Mouse (Mus musculus) testis, adult 10 weeks (tissue): ENCODE results near the gene Cfd. TPM values are rescaled to one million over a fixed set of nuclear protein-coding genes. Genes with fewer than 3 reads are reported as not detected.

Experiments used
- polyA plus RNA-seq: library from polyadenylated mRNA; stranded (reverse); fragments of 350-450 nt; fragmentation: Illumina TruSeq; extraction: RNeasy Lipid Tissue Mini Kit (QIAGEN cat#74804); gene quantifications from one replicate; pipeline ENCODE4 v1.2.3, GENCODE M21; 2014; ENCODE audit warnings: low read depth, low replicate concordance

The Cfd gene
- polyA plus RNA-seq: not detected

GRCm38 (mm10) chr10:79890670-79891069 lies at the start of gene Cfd:
TSS of gene Cfd (plus strand) at chr10:79890853.

GRCm38 (mm10) chr10:79853860-79854795 lies 36.5 kb upstream of the Cfd start, which contains the start of gene Ptbp1:
TSS of gene Ptbp1 (plus strand) at chr10:79854427.

GRCm38 (mm10) chr10:79874290-79874862 lies 16.3 kb upstream of the Cfd start, which contains the start of the genes Prtn3 and Plppr3:
TSS of gene Prtn3 (plus strand) at chr10:79874476.
TSS of gene Plppr3 (minus strand) at chr10:79874634.

DNA sequence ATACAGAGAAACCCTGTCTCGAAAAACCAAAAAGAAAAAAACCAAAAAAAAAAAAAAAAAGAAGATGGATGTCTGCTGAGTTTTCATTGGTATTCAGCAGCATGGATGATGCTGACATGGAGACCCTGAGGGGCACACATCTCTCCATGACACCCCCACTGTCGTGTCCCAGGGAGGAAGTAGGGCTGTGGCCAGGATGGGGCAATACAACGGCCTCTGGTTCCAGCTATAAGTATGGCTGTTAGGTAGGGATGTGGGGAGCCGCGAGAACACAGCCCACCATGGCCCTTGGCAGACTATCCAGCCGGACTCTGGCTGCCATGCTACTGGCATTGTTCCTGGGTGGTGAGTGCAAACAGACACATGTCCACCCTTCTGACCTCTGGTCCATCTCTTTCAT lies 4.6 kb upstream of the Cfd start, which contains the start of gene Elane:
Gene Elane (plus strand): TSS at position 194 of the 400 bp plus-strand sequence.

DNA sequence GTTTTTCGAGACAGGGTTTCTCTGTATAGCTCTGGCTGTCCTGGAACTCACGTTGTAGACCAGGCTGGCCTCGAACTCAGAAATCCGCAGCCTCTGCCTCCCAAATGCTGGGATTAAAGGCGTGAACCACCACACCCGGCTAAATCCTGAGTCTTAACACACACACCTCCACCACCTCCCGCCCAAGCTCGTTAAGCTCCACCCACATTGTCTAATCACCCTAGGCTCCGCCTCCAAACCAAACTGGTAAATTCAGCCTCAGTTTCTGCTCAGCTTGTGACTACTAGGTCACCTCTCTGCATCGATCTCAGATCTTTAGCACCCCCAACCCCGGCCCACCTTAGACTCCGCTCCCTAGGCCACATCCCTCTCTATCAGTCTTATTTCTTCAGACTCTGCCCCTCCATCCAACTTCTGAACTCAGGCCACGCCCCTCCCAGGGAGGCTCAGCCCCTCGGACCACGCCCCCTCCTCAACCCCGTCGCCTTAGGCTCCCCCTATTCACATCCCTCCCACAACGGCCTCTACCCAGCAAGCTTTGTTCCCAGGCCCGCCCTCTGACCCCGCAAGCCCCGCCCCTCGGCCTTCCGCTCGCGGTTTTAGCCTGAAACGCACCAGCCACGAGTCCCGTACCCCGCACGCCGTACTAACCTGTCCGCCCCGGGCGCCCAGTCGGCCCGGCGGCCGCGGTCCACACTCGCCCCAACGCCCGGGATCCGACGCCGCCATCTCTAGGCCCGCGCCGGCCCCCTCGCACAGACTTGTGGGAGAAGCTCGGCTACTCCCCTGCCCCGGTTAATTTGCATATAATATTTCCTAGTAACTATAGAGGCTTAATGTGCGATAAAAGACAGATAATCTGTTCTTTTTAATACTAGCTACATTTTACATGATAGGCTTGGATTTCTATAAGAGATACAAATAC lies 17.8 kb downstream of the Cfd start, which contains the start of gene Med16:
Gene Med16 (minus strand): TSS at position 757 of the 925 bp plus-strand sequence.

GRCm38 (mm10) chr10:79910556-79910955 lies 19.9 kb downstream of the Cfd start, which contains the start of gene Gm26602:
TSS of gene Gm26602 (plus strand) at chr10:79910856.

GRCm38 (mm10) chr10:79916808-79917531 lies 26.3 kb downstream of the Cfd start, which contains the start of gene Kiss1r:
TSS of gene Kiss1r (plus strand) at chr10:79916971.

DNA sequence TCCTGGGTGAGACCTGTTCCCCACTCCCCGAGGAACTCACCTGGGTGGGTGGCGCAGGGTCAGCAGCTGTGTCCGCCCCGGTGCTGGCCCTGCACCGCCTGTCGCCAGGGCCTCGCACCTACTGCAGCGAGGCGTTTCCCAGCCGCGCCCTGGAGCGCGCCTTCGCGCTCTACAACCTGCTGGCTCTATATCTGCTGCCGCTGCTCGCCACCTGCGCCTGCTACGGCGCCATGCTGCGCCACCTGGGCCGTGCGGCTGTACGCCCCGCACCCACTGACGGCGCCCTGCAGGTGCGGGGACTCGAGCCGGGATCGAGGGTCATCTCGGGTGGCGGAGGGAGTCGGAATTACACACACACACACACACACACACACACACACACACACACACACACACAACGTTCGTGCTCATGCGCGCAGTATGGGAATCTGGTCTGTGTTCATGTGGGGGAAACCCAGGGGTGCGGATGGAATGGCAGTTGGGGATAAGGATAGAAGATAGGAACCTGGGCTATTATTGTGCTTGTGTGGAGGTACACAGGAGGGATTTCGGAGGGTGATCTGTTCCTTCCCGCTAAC lies 30.4 kb downstream of the Cfd start, which contains the start of gene R3hdm4:
Gene R3hdm4 (minus strand): TSS at position 251 of the 578 bp plus-strand sequence.

DNA sequence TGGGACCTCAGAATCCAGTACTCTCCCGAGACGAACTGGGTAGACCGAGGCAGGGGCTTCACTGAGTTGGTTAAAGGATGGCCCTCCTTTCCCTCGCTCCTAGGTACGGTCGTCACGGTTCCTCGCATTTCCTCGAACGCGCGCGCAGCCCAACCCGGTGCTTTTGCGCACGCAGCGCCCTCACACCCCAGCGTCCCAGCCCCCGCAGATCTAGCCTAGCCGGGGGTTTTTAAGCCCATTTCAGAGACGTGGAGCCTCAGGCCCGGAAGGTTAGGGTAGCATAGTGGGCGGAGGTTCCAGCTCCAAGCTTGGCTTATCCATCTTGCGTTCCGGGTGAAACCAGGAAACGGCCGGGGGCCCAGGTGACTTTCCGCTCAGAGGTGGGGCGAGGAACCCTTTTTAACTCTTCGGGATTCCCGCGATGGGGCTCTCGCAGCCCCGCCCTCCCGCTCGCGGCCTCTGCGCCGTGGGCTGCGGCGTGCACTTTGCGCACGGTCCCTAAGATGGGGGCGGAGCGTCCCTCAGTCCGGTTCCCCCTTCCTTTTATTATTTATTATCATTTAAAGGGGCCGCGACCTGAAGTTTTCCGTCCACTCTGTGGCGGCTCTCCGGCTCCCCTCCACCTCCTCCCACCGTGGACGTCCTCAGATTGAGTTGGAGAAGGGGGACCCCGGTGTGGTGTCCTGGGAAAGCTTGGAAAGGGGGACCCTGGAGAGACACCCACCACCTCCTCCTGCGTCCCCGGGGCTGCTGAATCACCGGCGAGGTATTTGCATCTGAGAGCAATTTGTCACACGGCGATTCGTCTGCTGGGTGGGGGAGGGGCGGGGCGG lies 36.1 kb downstream of the Cfd start, which contains the start of gene Arid3a:
Gene Arid3a (plus strand): TSS at position 553 of the 833 bp plus-strand sequence.

Other genes starting within 250 kb of the Cfd start
- not detected for gene Odf3l2, start 245.1 kb upstream of the Cfd start, polyA plus RNA-seq
- not detected for gene Madcam1, start 226.3 kb upstream of the Cfd start, polyA plus RNA-seq
- not detected for gene Tpgs1, start 221.5 kb upstream of the Cfd start, polyA plus RNA-seq
- 11.0 TPM for gene Cdc34, start 208.7 kb upstream of the Cfd start, polyA plus RNA-seq
- not detected for gene Gzmm, start 201.8 kb upstream of the Cfd start, polyA plus RNA-seq
- gene Bsg, start 186.4 kb upstream of the Cfd start, polyA plus RNA-seq: 293 TPM
- gene Hcn2, start 174.2 kb upstream of the Cfd start, polyA plus RNA-seq: not detected
- 0.70 TPM for gene Polrmt, start 144.3 kb upstream of the Cfd start, polyA plus RNA-seq
- not detected for gene Fgf22, start 135.8 kb upstream of the Cfd start, polyA plus RNA-seq
- 6.6 TPM for gene Rnf126, start 123.9 kb upstream of the Cfd start, polyA plus RNA-seq
- gene Fstl3, start 113.6 kb upstream of the Cfd start, polyA plus RNA-seq: 3.6 TPM
- gene Prss57, start 99.9 kb upstream of the Cfd start, polyA plus RNA-seq: not detected
- 0.38 TPM for gene Palm, start 97.3 kb upstream of the Cfd start, polyA plus RNA-seq
- not detected for gene Misp, start 69.9 kb upstream of the Cfd start, polyA plus RNA-seq
- gene Ptbp1, start 36.4 kb upstream of the Cfd start, polyA plus RNA-seq: 40.2 TPM
- not detected for gene Prtn3, start 16.4 kb upstream of the Cfd start, polyA plus RNA-seq
- not detected for gene Plppr3, start 16.2 kb upstream of the Cfd start, polyA plus RNA-seq
- gene Elane, start 4.6 kb upstream of the Cfd start, polyA plus RNA-seq: not detected
- 0.87 TPM for gene Med16, start 18.1 kb downstream of the Cfd start, polyA plus RNA-seq
- not detected for gene Gm26602, start 20.0 kb downstream of the Cfd start, polyA plus RNA-seq
- not detected for gene Kiss1r, start 26.1 kb downstream of the Cfd start, polyA plus RNA-seq
- gene R3hdm4, start 30.4 kb downstream of the Cfd start, polyA plus RNA-seq: 1.1 TPM
- gene Arid3a, start 36.2 kb downstream of the Cfd start, polyA plus RNA-seq: 1.3 TPM
- gene Wdr18, start 69.3 kb downstream of the Cfd start, polyA plus RNA-seq: 2.0 TPM
- gene Grin3b, start 79.9 kb downstream of the Cfd start, polyA plus RNA-seq: not detected
- 1.0 TPM for gene Tmem259, start 93.5 kb downstream of the Cfd start, polyA plus RNA-seq
- gene Cnn2, start 97.7 kb downstream of the Cfd start, polyA plus RNA-seq: 0.48 TPM
- 0.06 TPM for gene Abca7, start 105.6 kb downstream of the Cfd start, polyA plus RNA-seq
- gene Arhgap45, start 125.8 kb downstream of the Cfd start, polyA plus RNA-seq: not detected
- gene Polr2e, start 148.9 kb downstream of the Cfd start, polyA plus RNA-seq: 0.28 TPM
- gene Gpx4, start 156.3 kb downstream of the Cfd start, polyA plus RNA-seq: 260 TPM
- 0.52 TPM for gene Sbno2, start 214.7 kb downstream of the Cfd start, polyA plus RNA-seq
- gene Stk11, start 224.9 kb downstream of the Cfd start, polyA plus RNA-seq: 7.2 TPM
- 0.21 TPM for gene Atp5d, start 247.8 kb downstream of the Cfd start, polyA plus RNA-seq
- gene Cbarp, start 250.0 kb downstream of the Cfd start, polyA plus RNA-seq: not detected